Mouse (Mus musculus): ENCODE results near the gene Ceacam16.

The Ceacam16 gene

GRCm38 (mm10) chr7:19815296-19816223 is 45.5 kb downstream of the Ceacam16 start:
- DNase-seq, result no peak

- no peak for DNase-seq
Observed at GRCm38 (mm10) chr7:19813579-19814122, 47.4 kb downstream of the Ceacam16 start.

- DNase-seq, result no peak
Observed at GRCm38 (mm10) chr7:19813161-19813560, 47.9 kb downstream of the Ceacam16 start.

- no peak for DNase-seq
Observed at GRCm38 (mm10) chr7:19811114-19811513, 50.0 kb downstream of the Ceacam16 start.

GRCm38 (mm10) chr7:19809369-19809768 is 51.7 kb downstream of the Ceacam16 start:
- DNase-seq, result no peak

- DNase-seq, result no peak
Observed at GRCm38 (mm10) chr7:19806356-19806969, 54.6 kb downstream of the Ceacam16 start.

- DNase-seq, result peak in 1 of 2 experiments; percentile 51
Observed at GRCm38 (mm10) chr7:19802995-19803394, 58.1 kb downstream of the Ceacam16 start.

Data from thymus, adult 18-20 months (tissue).